Mouse (Mus musculus) kidney, adult 9 months (tissue): ENCODE results near the gene Dnal1.

Experiments used
- DNase-seq: peaks from one replicate; pipeline ENCODE4 v3.0.0; 2022

Gene Dnal1

GRCm38 (mm10) chr12:84188881-84189444 is 74.8 kb downstream of the Dnal1 start:
- no peak for DNase-seq

- no peak for DNase-seq
Observed at GRCm38 (mm10) chr12:84190151-84190820, 76.1 kb downstream of the Dnal1 start.

- no peak for DNase-seq
Observed at GRCm38 (mm10) chr12:84191190-84191589, 77.0 kb downstream of the Dnal1 start.

GRCm38 (mm10) chr12:84191770-84192169 is 77.6 kb downstream of the Dnal1 start:
- DNase-seq: no peak

GRCm38 (mm10) chr12:84192280-84192679 is 78.1 kb downstream of the Dnal1 start:
- DNase-seq: no peak

- DNase-seq: no peak
Observed at GRCm38 (mm10) chr12:84192741-84193641, 78.8 kb downstream of the Dnal1 start.

GRCm38 (mm10) chr12:84193642-84194399 is 79.7 kb downstream of the Dnal1 start:
- peak; percentile 96 for DNase-seq

- no peak for DNase-seq
Observed at GRCm38 (mm10) chr12:84194400-84195109, 80.4 kb downstream of the Dnal1 start.

GRCm38 (mm10) chr12:84195195-84195594 is 81.0 kb downstream of the Dnal1 start:
- no peak for DNase-seq
